Mouse (Mus musculus) stomach, embryonic 16.5 days (tissue): ENCODE data around the gene Robo1. TPM values are rescaled to one million over a fixed set of nuclear protein-coding genes. Genes with fewer than 3 reads are reported as not detected.
A peak's percentile ranks its signal among the peaks of the same experiment; 100 is the strongest.

Source experiments
- ATAC-seq: fragments of 200-750 bp; cut with Nextera tagmentation; 2 replicates; pipeline ENCODE4 v1.8.0; 2017; ENCODE audit warnings: moderate number of reproducible peaks, moderate TSS enrichment; ENCODE audit not compliant: insufficient read depth, low FRiP score
- H3K27ac ChIP-seq: fragments of 300-500 bp; sonication (generic); 2 replicates; pipeline ENCODE4 v1.5.1; 2014; ENCODE audit warnings: low read length
- H3K27me3 ChIP-seq: fragments of 300-500 bp; sonication (generic); 2 replicates; pipeline ENCODE4 v1.6.1; 2014; ENCODE audit warnings: low read length, control low read depth, mixed read lengths; ENCODE audit not compliant: control insufficient read depth, insufficient read depth
- H3K36me3 ChIP-seq: fragments of 300-500 bp; sonication (generic); 2 replicates; pipeline ENCODE4 v1.6.1; 2014; ENCODE audit warnings: low read length; ENCODE audit not compliant: control insufficient read depth, insufficient read depth
- H3K4me1 ChIP-seq: fragments of 300-500 bp; sonication (generic); 2 replicates; pipeline ENCODE4 v1.6.1; 2014; ENCODE audit warnings: low read length, control low read depth, mixed read lengths; ENCODE audit not compliant: control insufficient read depth, insufficient read depth
- H3K4me2 ChIP-seq: fragments of 300-500 bp; sonication (generic); 2 replicates; pipeline ENCODE4 v1.6.1; 2014; ENCODE audit warnings: low read depth, low read length, mixed read lengths
- H3K4me3 ChIP-seq: fragments of 300-500 bp; sonication (generic); replicated peaks from 2 replicates; pipeline ENCODE4 v1.5.1; 2014; ENCODE audit warnings: mild to moderate bottlenecking, low read length
- H3K9ac ChIP-seq: fragments of 300-500 bp; sonication (generic); 2 replicates; pipeline ENCODE4 v1.6.1; 2014; ENCODE audit warnings: low read length
- H3K9me3 ChIP-seq: fragments of 300-500 bp; sonication (generic); replicated peaks from 2 replicates; pipeline ENCODE4 v1.6.1; 2016; ENCODE audit warnings: low read length, control low read depth; ENCODE audit not compliant: control insufficient read depth
- WGBS: fragments of 180-500 bp; shearing (Covaris S2); extraction: QIAGEN DNeasy Blood & Tissue Kit; methylation state at CpG from one replicate; pipeline ENCODE4 v1.1.7; 2014; 5-methylcytosine and 5-hydroxymethylcytosine counted together
- polyA plus RNA-seq: library from polyadenylated mRNA; unstranded; fragments of >200 nt; fragmentation: Nextera tagmentation; extraction: Ambion mirVana; gene quantifications from 2 replicates; pipeline ENCODE4 v1.2.1, GENCODE M21; 2015

Gene Robo1
- polyA plus RNA-seq, 1 experiment from 2014 or later, result 23.4 TPM

GRCm38 (mm10) chr16:72928525-72929122, 620.5 kb downstream of the Robo1 start:
- Histone ChIP-seq H3K36me3 (no peaks in the 10 kb centered on the region), H3K27me3 (no peaks in the 10 kb centered on the region), H3K9me3 (no peaks in the 10 kb centered on the region), H3K9ac (no peak overlapping the region), H3K4me1 (peaks cover 20% of the 10 kb centered on the region), H3K27ac (no peak overlapping the region), H3K4me3 (no peak overlapping the region), H3K4me2 (peak overlapping the region; percentile 3; the same call in 1 of the 2 replicates)
- peak; percentile 55; the same call in 1 of the 2 replicates for ATAC-seq
- WGBS, result 51% methylated on average over 6 of the region's 6 CpGs

GRCm38 (mm10) chr16:72930871-72931270, 622.8 kb downstream of the Robo1 start:
- H3K4me2 ChIP-seq, result no peak overlapping the region
- no peak overlapping the region for H3K9ac ChIP-seq
- H3K9me3 ChIP-seq, result no peaks in the 10 kb centered on the region
- H3K36me3 ChIP-seq, result no peaks in the 10 kb centered on the region
- H3K4me3 ChIP-seq, result no peak overlapping the region
- H3K27me3 ChIP-seq, result no peaks in the 10 kb centered on the region
- H3K4me1 ChIP-seq, result peaks cover 13% of the 10 kb centered on the region; the same call in 1 of the 2 replicates
- H3K27ac ChIP-seq, result no peak overlapping the region
- 42% methylated on average over 4 of the region's 4 CpGs for WGBS
- no peak for ATAC-seq

GRCm38 (mm10) chr16:72934908-72935307, 626.8 kb downstream of the Robo1 start:
- Histone ChIP-seq H3K27ac (no peak overlapping the region), H3K4me3 (no peak overlapping the region), H3K36me3 (no peaks in the 10 kb centered on the region), H3K9ac (no peak overlapping the region), H3K27me3 (no peaks in the 10 kb centered on the region), H3K9me3 (no peaks in the 10 kb centered on the region), H3K4me2 (no peak overlapping the region), H3K4me1 (no peaks in the 10 kb centered on the region)
- ATAC-seq, result no peak

- no peak overlapping the region for H3K9ac ChIP-seq
- ATAC-seq, result no peak
- no peaks in the 10 kb centered on the region for H3K27me3 ChIP-seq
- no peak overlapping the region for H3K4me3 ChIP-seq
- no peaks in the 10 kb centered on the region for H3K36me3 ChIP-seq
- H3K4me1 ChIP-seq, result no peaks in the 10 kb centered on the region
- no peak overlapping the region for H3K4me2 ChIP-seq
- no peaks in the 10 kb centered on the region for H3K9me3 ChIP-seq
- WGBS, result 50% methylated on average over 3 of the region's 3 CpGs
- H3K27ac ChIP-seq, result no peak overlapping the region
Measured at GRCm38 (mm10) chr16:72937183-72937582, 629.1 kb downstream of the Robo1 start.

- H3K27ac ChIP-seq, result no peak overlapping the region
- H3K4me3 ChIP-seq, result no peak overlapping the region
- H3K9ac ChIP-seq, result no peak overlapping the region
- WGBS, result 86% methylated on average over 3 of the region's 3 CpGs
- H3K36me3 ChIP-seq, result no peaks in the 10 kb centered on the region
- H3K4me2 ChIP-seq, result no peak overlapping the region
- H3K27me3 ChIP-seq, result no peaks in the 10 kb centered on the region
- no peaks in the 10 kb centered on the region for H3K4me1 ChIP-seq
- no peak for ATAC-seq
- H3K9me3 ChIP-seq, result no peaks in the 10 kb centered on the region
Measured at GRCm38 (mm10) chr16:72939862-72940261, 631.8 kb downstream of the Robo1 start.

GRCm38 (mm10) chr16:72940786-72941185, 632.7 kb downstream of the Robo1 start:
- H3K4me3 ChIP-seq, result no peak overlapping the region
- H3K27ac ChIP-seq, result no peak overlapping the region
- no peaks in the 10 kb centered on the region for H3K27me3 ChIP-seq
- H3K9me3 ChIP-seq, result no peaks in the 10 kb centered on the region
- no peaks in the 10 kb centered on the region for H3K36me3 ChIP-seq
- ATAC-seq, result no peak
- 50% methylated on average over 8 of the region's 8 CpGs for WGBS
- H3K4me1 ChIP-seq, result no peaks in the 10 kb centered on the region
- H3K9ac ChIP-seq, result no peak overlapping the region
- no peak overlapping the region for H3K4me2 ChIP-seq

- Histone ChIP-seq H3K36me3 (no peaks in the 10 kb centered on the region), H3K27me3 (no peaks in the 10 kb centered on the region), H3K9me3 (no peaks in the 10 kb centered on the region), H3K4me1 (no peaks in the 10 kb centered on the region), H3K4me2 (no peak overlapping the region), H3K4me3 (no peak overlapping the region), H3K9ac (no peak overlapping the region), H3K27ac (no peak overlapping the region)
- WGBS, result 91% methylated on average over 4 of the region's 4 CpGs
- ATAC-seq, result no peak
Measured at GRCm38 (mm10) chr16:72944403-72944802, 636.3 kb downstream of the Robo1 start.

GRCm38 (mm10) chr16:72951969-72952368, 643.9 kb downstream of the Robo1 start:
- WGBS, result 85% methylated on average over 6 of the region's 6 CpGs
- Histone ChIP-seq H3K36me3 (no peaks in the 10 kb centered on the region), H3K27ac (no peak overlapping the region), H3K4me2 (no peak overlapping the region), H3K9ac (no peak overlapping the region), H3K4me3 (no peak overlapping the region), H3K4me1 (no peaks in the 10 kb centered on the region), H3K9me3 (no peaks in the 10 kb centered on the region), H3K27me3 (no peaks in the 10 kb centered on the region)
- ATAC-seq, result no peak

GRCm38 (mm10) chr16:72959018-72959702, 651.1 kb downstream of the Robo1 start:
- H3K27me3 ChIP-seq, result no peaks in the 10 kb centered on the region
- WGBS, result 84% methylated on average over 11 of the region's 11 CpGs
- H3K9ac ChIP-seq, result no peak overlapping the region
- H3K27ac ChIP-seq, result no peak overlapping the region
- no peak for ATAC-seq
- no peak overlapping the region for H3K4me2 ChIP-seq
- H3K4me3 ChIP-seq, result no peak overlapping the region
- H3K36me3 ChIP-seq, result peaks cover 8% of the 10 kb centered on the region; the same call in 1 of the 2 replicates
- H3K9me3 ChIP-seq, result no peaks in the 10 kb centered on the region
- H3K4me1 ChIP-seq, result no peaks in the 10 kb centered on the region
